In genomic region chr5:124536776-124537175, GRCm38 (mm10) we compare ENCODE assay signal across 8 mouse cellular contexts. TPM values are rescaled to one million over a fixed set of nuclear protein-coding genes. Genes with fewer than 3 reads are reported as not detected.
DNase-seq lines count a peak whose midpoint lies in the region; ATAC-seq and TF ChIP-seq lines count a peak whose summit lies in the region.

No protein-coding gene starts in this region.

- no peak for TF ChIP-seq EP300 in lung, postnatal 0 days (IDR thresholded peaks at IDR 0.05)

- H3K9ac ChIP-seq in embryonic facial prominence, embryonic 12.5 days, result peak overlapping the region; percentile 4; the same call in 1 of the 2 replicates
- peak overlapping the region; percentile 66 for H3K9ac ChIP-seq in heart, embryonic 14.5 days (ENCODE audit: low read length)
- peak overlapping the region; percentile 41; the same call in 1 of the 2 replicates for H3K9ac ChIP-seq in kidney, embryonic 15.5 days
- 0 out of 2 replicates have a peak overlapping the region, but pooled peaks have one; percentile 2 for H3K9ac ChIP-seq in lung, postnatal 0 days (replicated peaks; ENCODE audit: low read depth)
- peak overlapping the region; percentile 14; the same call in 1 of the 2 replicates for H3K9ac ChIP-seq in stomach, embryonic 14.5 days (replicated peaks; ENCODE audit: low read depth, low read length)

- H3K27ac ChIP-seq in embryonic facial prominence, embryonic 12.5 days, result no peak overlapping the region
- peak overlapping the region; percentile 71 to 87 for H3K27ac ChIP-seq in heart, embryonic 14.5 days (replicated peaks in 1 of 2; ENCODE audit: control insufficient read depth in 1 of 2, insufficient read depth in 1 of 2, low read depth in 2 of 2, low read length in 2 of 2)
- H3K27ac ChIP-seq in kidney, embryonic 15.5 days, result peak overlapping the region; percentile 78
- H3K27ac ChIP-seq in lung, postnatal 0 days (ENCODE audit: low read length), result peak overlapping the region; percentile 28; the same call in 1 of the 2 replicates
- 0 out of 2 replicates have a peak overlapping the region, but pooled peaks have one; percentile 15 for H3K27ac ChIP-seq in stomach, embryonic 14.5 days (ENCODE audit: low read length)

- 4% methylated on average over 17 of the region's 17 CpGs for WGBS in embryonic facial prominence, embryonic 12.5 days
- WGBS in heart, embryonic 14.5 days, result 2% methylated on average over 17 of the region's 17 CpGs
- WGBS in kidney, embryonic 15.5 days, result 3% methylated on average over 17 of the region's 17 CpGs
- WGBS in lung, postnatal 0 days, result 1% methylated on average over 14 of the region's 17 CpGs
- WGBS in stomach, embryonic 14.5 days, result 4% methylated on average over 17 of the region's 17 CpGs

- H3K9me3 ChIP-seq in embryonic facial prominence, embryonic 12.5 days, result no peaks in the 10 kb centered on the region
- no peaks in the 10 kb centered on the region for H3K9me3 ChIP-seq in heart, embryonic 14.5 days (ENCODE audit: control insufficient read depth, low read length)
- no peaks in the 10 kb centered on the region for H3K9me3 ChIP-seq in kidney, embryonic 15.5 days (replicated peaks)
- H3K9me3 ChIP-seq in lung, postnatal 0 days (ENCODE audit: low read length), result no peaks in the 10 kb centered on the region
- no peaks in the 10 kb centered on the region for H3K9me3 ChIP-seq in stomach, embryonic 14.5 days (ENCODE audit: control insufficient read depth, low read depth, low read length)

- peak overlapping the region; percentile 15; the same call in 1 of the 2 replicates for H3K4me3 ChIP-seq in embryonic facial prominence, embryonic 12.5 days
- H3K4me3 ChIP-seq in heart, embryonic 14.5 days (ENCODE audit: control insufficient read depth in 1 of 2, insufficient read depth in 1 of 2, low read depth in 1 of 2, low read length in 2 of 2), result peak overlapping the region; percentile 25 to 37
- H3K4me3 ChIP-seq in kidney, embryonic 15.5 days (replicated peaks), result peak overlapping the region; percentile 27
- H3K4me3 ChIP-seq in lung, postnatal 0 days (ENCODE audit: low read depth, low read length), result no peak overlapping the region
- 0 out of 2 replicates have a peak overlapping the region, but pooled peaks have one; percentile 8 for H3K4me3 ChIP-seq in stomach, embryonic 14.5 days (ENCODE audit: low read depth, low read length)

- H3K4me2 ChIP-seq in embryonic facial prominence, embryonic 12.5 days (replicated peaks), result peak overlapping the region; percentile 46
- H3K4me2 ChIP-seq in heart, embryonic 14.5 days (ENCODE audit: low read length), result peak overlapping the region; percentile 64
- peak overlapping the region; percentile 58 for H3K4me2 ChIP-seq in kidney, embryonic 15.5 days
- peak overlapping the region; percentile 46 for H3K4me2 ChIP-seq in lung, postnatal 0 days (replicated peaks; ENCODE audit: low read depth, low read length)
- H3K4me2 ChIP-seq in stomach, embryonic 14.5 days (replicated peaks; ENCODE audit: low read depth, low read length), result peak overlapping the region; percentile 42

- TF ChIP-seq CTCF in lung, postnatal 0 days (IDR thresholded peaks at IDR 0.05), result peak; percentile 37

- DNase-seq in right cerebral cortex, adult 2 months (ENCODE audit: low spot score in 2 of 2), result peak; percentile 43 to 52
- no peak for DNase-seq in right cerebral cortex, postnatal 4 days
- peak; percentile 68 for DNase-seq in lung, postnatal 0 days (ENCODE audit: low spot score)
- DNase-seq in layer of hippocampus, postnatal 36 days, result no peak

- no peaks in the 10 kb centered on the region for H3K36me3 ChIP-seq in embryonic facial prominence, embryonic 12.5 days
- H3K36me3 ChIP-seq in heart, embryonic 14.5 days (ENCODE audit: control insufficient read depth, insufficient read depth, low read length), result no peaks in the 10 kb centered on the region
- no peaks in the 10 kb centered on the region for H3K36me3 ChIP-seq in kidney, embryonic 15.5 days
- no peaks in the 10 kb centered on the region for H3K36me3 ChIP-seq in lung, postnatal 0 days (ENCODE audit: insufficient read depth, low read length)
- no peaks in the 10 kb centered on the region for H3K36me3 ChIP-seq in stomach, embryonic 14.5 days (ENCODE audit: control insufficient read depth, insufficient read depth, low read length)

- peaks cover 9% of the 10 kb centered on the region for H3K4me1 ChIP-seq in embryonic facial prominence, embryonic 12.5 days
- peaks cover 7 to 15% of the 10 kb centered on the region in 2 experiments for H3K4me1 ChIP-seq in heart, embryonic 14.5 days (ENCODE audit: control insufficient read depth in 2 of 2, insufficient read depth in 2 of 2, low read length in 2 of 2)
- peaks cover 26% of the 10 kb centered on the region for H3K4me1 ChIP-seq in kidney, embryonic 15.5 days
- peaks cover 8% of the 10 kb centered on the region for H3K4me1 ChIP-seq in lung, postnatal 0 days (ENCODE audit: insufficient read depth, low read depth, low read length)
- peaks cover 9% of the 10 kb centered on the region for H3K4me1 ChIP-seq in stomach, embryonic 14.5 days (ENCODE audit: control insufficient read depth, insufficient read depth, low read length)

- no peaks in the 10 kb centered on the region; the same call in 1 of the 2 replicates for H3K27me3 ChIP-seq in embryonic facial prominence, embryonic 12.5 days
- H3K27me3 ChIP-seq in heart, embryonic 14.5 days (ENCODE audit: control insufficient read depth, insufficient read depth, low read length), result no peaks in the 10 kb centered on the region
- no peaks in the 10 kb centered on the region for H3K27me3 ChIP-seq in kidney, embryonic 15.5 days
- H3K27me3 ChIP-seq in lung, postnatal 0 days (replicated peaks; ENCODE audit: insufficient read depth, low read length), result no peaks in the 10 kb centered on the region
- no peaks in the 10 kb centered on the region for H3K27me3 ChIP-seq in stomach, embryonic 14.5 days (ENCODE audit: control insufficient read depth, insufficient read depth, low read length)

- ATAC-seq in embryonic facial prominence, embryonic 12.5 days (ENCODE audit: insufficient number of reproducible peaks, insufficient read depth, low FRiP score, low TSS enrichment), result no peak
- no peak for ATAC-seq in heart, embryonic 14.5 days (ENCODE audit: insufficient number of reproducible peaks, insufficient read depth, low FRiP score, low read depth)
- ATAC-seq in kidney, embryonic 15.5 days (replicated peaks; ENCODE audit: low FRiP score), result no peak
- no peak for ATAC-seq in lung, postnatal 0 days
- no peak for ATAC-seq in stomach, embryonic 14.5 days (ENCODE audit: insufficient number of reproducible peaks, insufficient read depth, low FRiP score, low read depth)

RNA-seq across cellular contexts. Expression of gene Tmed2, which starts 3.7 kb away (rescaled TPM):
- 453 and 479 TPM in 2 replicates for polyA plus RNA-seq in embryonic facial prominence, embryonic 12.5 days (2016; fragmentation: Nextera tagmentation; extraction: Ambion mirVana)
- 437 and 446 TPM in 2 replicates for polyA plus RNA-seq in heart, embryonic 14.5 days (2014; fragmentation: Nextera tagmentation; extraction: Ambion mirVana)
- polyA plus RNA-seq in kidney, embryonic 15.5 days (2015; fragmentation: Nextera tagmentation; extraction: Ambion mirVana), result 519 and 585 TPM in 2 replicates
- 478 and 479 TPM in 2 replicates for polyA plus RNA-seq in lung, postnatal 0 days (2015; fragmentation: Nextera tagmentation; extraction: Ambion mirVana)
- 519 and 589 TPM in 2 replicates for polyA plus RNA-seq in stomach, embryonic 14.5 days (2014; fragmentation: Nextera tagmentation; extraction: Ambion mirVana)
- total RNA-seq in layer of hippocampus, postnatal 36 days (2021), result 100 to 1,000 TPM; 102 to 106 TPM

RNA-seq across cellular contexts. Expression of gene Rilpl1, which starts 5.6 kb away (rescaled TPM):
- polyA plus RNA-seq in embryonic facial prominence, embryonic 12.5 days (2016; fragmentation: Nextera tagmentation; extraction: Ambion mirVana), result 29.2 and 29.6 TPM in 2 replicates
- polyA plus RNA-seq in heart, embryonic 14.5 days (2014; fragmentation: Nextera tagmentation; extraction: Ambion mirVana), result 27.2 and 28.3 TPM in 2 replicates
- polyA plus RNA-seq in kidney, embryonic 15.5 days (2015; fragmentation: Nextera tagmentation; extraction: Ambion mirVana), result 21.8 and 22.8 TPM in 2 replicates
- polyA plus RNA-seq in lung, postnatal 0 days (2015; fragmentation: Nextera tagmentation; extraction: Ambion mirVana), result 24.4 and 26.6 TPM in 2 replicates
- polyA plus RNA-seq in stomach, embryonic 14.5 days (2014; fragmentation: Nextera tagmentation; extraction: Ambion mirVana), result 14.9 and 16.8 TPM in 2 replicates
- total RNA-seq in layer of hippocampus, postnatal 36 days (2021), result 10 to 100 TPM; 68.7 to 72.1 TPM

RNA-seq across cellular contexts. Expression of gene Ddx55, which starts 15.9 kb away (rescaled TPM):
- 17.4 and 18.3 TPM in 2 replicates for polyA plus RNA-seq in embryonic facial prominence, embryonic 12.5 days (2016; fragmentation: Nextera tagmentation; extraction: Ambion mirVana)
- 6.5 and 8.3 TPM in 2 replicates for polyA plus RNA-seq in heart, embryonic 14.5 days (2014; fragmentation: Nextera tagmentation; extraction: Ambion mirVana)
- polyA plus RNA-seq in kidney, embryonic 15.5 days (2015; fragmentation: Nextera tagmentation; extraction: Ambion mirVana), result 13.6 and 15.8 TPM in 2 replicates
- 6.3 and 6.7 TPM in 2 replicates for polyA plus RNA-seq in lung, postnatal 0 days (2015; fragmentation: Nextera tagmentation; extraction: Ambion mirVana)
- polyA plus RNA-seq in stomach, embryonic 14.5 days (2014; fragmentation: Nextera tagmentation; extraction: Ambion mirVana), result 15.3 and 16.4 TPM in 2 replicates
- 10 to 100 TPM; 23.3 to 28.3 TPM for total RNA-seq in layer of hippocampus, postnatal 36 days (2021)

RNA-seq across cellular contexts. Expression of gene Eif2b1, which starts 42.2 kb away (rescaled TPM):
- polyA plus RNA-seq in embryonic facial prominence, embryonic 12.5 days (2016; fragmentation: Nextera tagmentation; extraction: Ambion mirVana), result 71.6 and 72.6 TPM in 2 replicates
- polyA plus RNA-seq in heart, embryonic 14.5 days (2014; fragmentation: Nextera tagmentation; extraction: Ambion mirVana), result 57.6 and 60.4 TPM in 2 replicates
- polyA plus RNA-seq in kidney, embryonic 15.5 days (2015; fragmentation: Nextera tagmentation; extraction: Ambion mirVana), result 72.5 and 73.1 TPM in 2 replicates
- polyA plus RNA-seq in lung, postnatal 0 days (2015; fragmentation: Nextera tagmentation; extraction: Ambion mirVana), result 44.4 and 46.6 TPM in 2 replicates
- 71.2 and 78.7 TPM in 2 replicates for polyA plus RNA-seq in stomach, embryonic 14.5 days (2014; fragmentation: Nextera tagmentation; extraction: Ambion mirVana)
- 10 to 100 TPM; 36.1 to 40.6 TPM for total RNA-seq in layer of hippocampus, postnatal 36 days (2021)

RNA-seq across cellular contexts. Expression of gene Gtf2h3, which starts 42.2 kb away (rescaled TPM):
- 75.8 and 76.3 TPM in 2 replicates for polyA plus RNA-seq in embryonic facial prominence, embryonic 12.5 days (2016; fragmentation: Nextera tagmentation; extraction: Ambion mirVana)
- polyA plus RNA-seq in heart, embryonic 14.5 days (2014; fragmentation: Nextera tagmentation; extraction: Ambion mirVana), result 33.5 and 34.1 TPM in 2 replicates
- 72.8 and 78.7 TPM in 2 replicates for polyA plus RNA-seq in kidney, embryonic 15.5 days (2015; fragmentation: Nextera tagmentation; extraction: Ambion mirVana)
- 23.5 and 25.3 TPM in 2 replicates for polyA plus RNA-seq in lung, postnatal 0 days (2015; fragmentation: Nextera tagmentation; extraction: Ambion mirVana)
- 72.4 and 73.6 TPM in 2 replicates for polyA plus RNA-seq in stomach, embryonic 14.5 days (2014; fragmentation: Nextera tagmentation; extraction: Ambion mirVana)
- 10 to 100 TPM; 30.0 to 32.4 TPM for total RNA-seq in layer of hippocampus, postnatal 36 days (2021)

Comparison
In these comparisons a context has a peak if more than half of its experiments do, and no peak if none do; other contexts are left out.
1. DNase-seq: peak in right cerebral cortex, adult 2 months (2 of 2) and lung, postnatal 0 days (single experiment); none in right cerebral cortex, postnatal 4 days (single experiment) and layer of hippocampus, postnatal 36 days (0 of 2).
2. H3K9ac ChIP-seq: peak in every context shown above with its lines; median percentile 66 in heart, embryonic 14.5 days; 41 in kidney, embryonic 15.5 days; 14 in stomach, embryonic 14.5 days; 4 in embryonic facial prominence, embryonic 12.5 days; 2 in lung, postnatal 0 days.
3. Peak in every context shown above with its lines, with median percentiles within 50 percentile points of each other: H3K4me2 ChIP-seq.